21 mouse cellular contexts compared by ENCODE assay signal in the genomic region with DNA sequence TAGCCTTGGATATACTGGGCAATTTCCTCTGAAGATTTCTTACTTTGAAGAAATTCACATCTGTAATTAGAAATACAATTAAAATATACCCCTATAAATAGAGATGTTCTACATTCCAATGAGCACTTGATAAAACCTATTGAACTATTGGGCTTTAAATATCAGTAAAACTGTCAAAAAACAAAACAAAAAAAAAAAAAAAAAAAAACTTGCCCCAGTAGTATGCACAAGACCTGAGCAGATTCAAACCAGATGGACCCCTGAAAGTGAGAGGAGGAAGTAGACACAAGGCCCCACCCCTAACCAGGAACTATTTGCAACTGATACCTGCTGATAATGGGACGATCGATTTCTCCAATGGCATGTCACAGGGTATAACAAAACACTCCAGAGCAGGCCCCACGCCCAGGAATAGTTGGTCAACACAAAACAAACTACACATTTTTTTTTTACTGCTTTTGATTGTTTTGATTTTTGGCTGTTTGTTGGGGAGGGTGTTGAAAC. TPM values are rescaled to one million over a fixed set of nuclear protein-coding genes. Genes with fewer than 3 reads are reported as not detected.
"Had no signal": no experiment of that assay in that cellular context is flagged by ENCODE, and none has a peak within 500 bp of the region (broad histone marks: within the 10 kb centered on the region; RNA-seq: fewer than 3 reads in every experiment).

No protein-coding gene starts in this region.

- H3K9me3 ChIP-seq: lung, embryonic 15.5 days; megakaryocyte, embryonic 14.5 days; midbrain, embryonic 13.5 days; midbrain, embryonic 15.5 days; neural tube, embryonic 12.5 days; stomach, embryonic 15.5 days had no signal

- ATAC-seq: liver, postnatal 0 days; lung, postnatal 0 days; midbrain, embryonic 13.5 days; midbrain, embryonic 15.5 days had no signal

- H3K4me1 ChIP-seq: lung, embryonic 15.5 days; midbrain, embryonic 13.5 days; midbrain, embryonic 15.5 days; neural tube, embryonic 12.5 days; stomach, embryonic 15.5 days had no signal

- H3K4me2 ChIP-seq: lung, embryonic 15.5 days; midbrain, embryonic 11.5 days; midbrain, embryonic 13.5 days; midbrain, embryonic 15.5 days; neural tube, embryonic 12.5 days; stomach, embryonic 15.5 days had no signal

- H3K27me3 ChIP-seq: lung, embryonic 15.5 days; midbrain, embryonic 13.5 days; midbrain, embryonic 15.5 days; neural tube, embryonic 12.5 days; stomach, embryonic 15.5 days had no signal

- H3K27ac ChIP-seq: lung, embryonic 15.5 days; macrophage; midbrain, embryonic 13.5 days; midbrain, embryonic 15.5 days; neural tube, embryonic 12.5 days; stomach, embryonic 15.5 days; stomach, postnatal 0 days had no signal

- DNase-seq: liver, postnatal 0 days; lung, adult 2 months; lung, postnatal 14 days; lung, postnatal 36 days; right cerebral cortex, postnatal 14 days; spleen, adult 18-20 months; thymus, adult 2 months; thymus, postnatal 25 days; thymus, postnatal 4 days had no signal

- H3K36me3 ChIP-seq: lung, embryonic 15.5 days; midbrain, embryonic 13.5 days; midbrain, embryonic 15.5 days; neural tube, embryonic 12.5 days; stomach, embryonic 15.5 days had no signal

- H3K9ac ChIP-seq: liver, postnatal 0 days; lung, embryonic 15.5 days; midbrain, embryonic 13.5 days; midbrain, embryonic 15.5 days; neural tube, embryonic 12.5 days; stomach, embryonic 15.5 days had no signal

- H3K4me3 ChIP-seq: lung, embryonic 15.5 days; megakaryocyte, embryonic 14.5 days; midbrain, embryonic 13.5 days; midbrain, embryonic 15.5 days; neural tube, embryonic 12.5 days; stomach, embryonic 15.5 days had no signal

RNA-seq across cellular contexts. Expression of gene Naip1, which starts 15.3 kb away (rescaled TPM):
- total RNA-seq: megakaryocyte progenitor cell, adult 5-6 weeks; midbrain, postnatal 0 days had no signal
- polyA plus RNA-seq: lung, postnatal 0 days; midbrain, embryonic 11.5 days; midbrain, embryonic 13.5 days had no signal
